Mouse (Mus musculus): ENCODE measurements around the gene Myo16.
A peak's percentile ranks its signal among the peaks of the same experiment; 100 is the strongest.

Myo16 gene

DNA sequence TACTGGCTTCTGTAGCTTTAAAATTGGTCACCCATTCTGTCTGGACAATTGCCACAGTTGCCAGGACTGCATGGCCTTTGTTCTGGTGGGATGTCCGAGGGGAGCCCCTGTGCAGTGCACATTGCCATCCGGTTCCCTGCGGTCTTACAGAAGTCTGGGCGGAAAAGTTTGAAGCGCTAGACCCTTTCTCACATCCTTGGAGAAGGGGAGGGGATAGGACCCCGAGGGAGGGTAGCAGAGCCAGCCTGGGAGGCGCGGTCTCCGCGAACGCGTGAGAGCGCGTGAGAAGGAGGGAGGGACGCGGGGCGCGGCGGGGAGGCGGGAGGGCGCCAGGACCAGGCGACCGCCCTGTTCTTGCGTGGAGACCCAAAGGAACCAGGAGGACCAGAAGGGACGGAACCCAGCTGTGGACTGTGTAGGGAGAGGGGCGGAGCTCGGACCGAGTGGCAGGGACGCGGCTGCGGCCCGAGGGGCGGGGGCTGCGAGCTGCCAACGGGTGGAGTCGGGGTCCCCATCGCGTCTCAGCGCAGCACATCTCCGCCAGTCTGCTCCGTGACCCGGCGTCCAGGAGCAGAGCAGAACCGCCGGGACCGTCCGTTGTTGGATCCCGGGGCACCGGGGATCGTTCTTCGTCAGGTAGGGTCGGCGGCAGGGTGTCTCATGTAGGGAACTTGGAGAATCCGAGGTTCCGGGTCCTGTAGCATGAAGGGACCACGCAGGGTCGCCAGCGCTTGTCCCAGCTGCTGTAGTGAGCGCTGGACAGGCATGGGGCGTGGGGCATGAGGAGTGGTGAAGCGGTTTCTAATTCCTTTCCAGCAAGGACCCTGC, at the start of gene Myo16:
Gene Myo16 (plus strand): TSS at position 301 of the 828 bp plus-strand sequence.
- DNase-seq (ENCODE audit: low read depth, low spot score), result peak; percentile 72

DNA sequence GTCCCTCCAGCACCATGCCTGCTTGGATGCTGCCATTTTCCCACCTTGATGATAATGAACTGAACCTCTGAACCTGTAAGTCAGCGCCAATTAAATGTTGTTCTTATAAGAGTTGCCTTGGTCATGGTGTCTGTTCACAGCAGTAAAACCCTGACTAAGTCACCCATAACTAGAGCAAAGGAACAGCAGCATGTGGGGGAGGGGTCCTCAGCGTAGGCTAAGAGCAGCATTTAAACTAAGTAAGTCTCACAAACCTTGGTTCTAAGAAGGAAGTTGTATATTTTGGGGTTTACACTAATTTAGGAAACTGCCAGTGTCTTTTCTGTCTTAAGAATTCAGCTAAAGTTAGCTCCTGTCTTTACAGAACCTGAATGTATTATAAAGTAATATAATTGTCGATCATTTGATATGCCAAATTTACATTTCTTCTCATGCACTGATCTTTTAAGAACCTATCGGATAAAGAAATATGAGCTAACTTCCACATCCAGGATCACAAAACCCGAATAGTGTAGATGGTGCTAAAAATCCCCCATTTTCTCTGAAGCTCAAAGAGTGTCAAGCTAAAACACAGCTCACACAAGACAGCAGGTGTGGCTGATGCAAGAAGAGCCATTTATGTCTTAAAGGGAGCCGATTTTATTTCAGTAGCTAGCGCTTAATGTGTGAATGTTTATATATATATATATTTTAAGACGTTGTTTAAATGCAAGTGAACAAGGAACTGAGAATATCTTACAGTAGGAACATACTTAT, 45.0 kb upstream of the Myo16 start:
- DNase-seq (ENCODE audit: low read depth, low spot score), result no peak

DNA sequence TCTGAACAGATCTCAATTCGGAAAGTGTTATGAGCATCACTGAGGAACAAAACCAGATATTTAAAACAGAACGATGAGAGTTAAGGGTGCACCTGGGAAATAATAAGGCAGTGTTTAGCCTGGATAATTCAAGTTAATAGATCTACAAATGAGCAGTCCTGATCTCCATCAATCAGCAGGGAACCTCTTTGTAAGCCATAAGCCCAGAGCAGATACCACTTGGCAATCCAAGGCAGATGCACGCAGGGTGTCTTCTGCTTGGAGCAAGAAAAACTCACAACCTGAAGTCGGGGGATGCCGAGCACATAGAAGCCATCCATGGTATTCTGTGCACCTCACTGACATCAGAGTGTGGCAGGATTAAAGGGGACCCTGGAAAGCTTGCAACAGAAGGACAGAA, 31.0 kb upstream of the Myo16 start:
- no peak for DNase-seq (ENCODE audit: low read depth, low spot score)

DNA sequence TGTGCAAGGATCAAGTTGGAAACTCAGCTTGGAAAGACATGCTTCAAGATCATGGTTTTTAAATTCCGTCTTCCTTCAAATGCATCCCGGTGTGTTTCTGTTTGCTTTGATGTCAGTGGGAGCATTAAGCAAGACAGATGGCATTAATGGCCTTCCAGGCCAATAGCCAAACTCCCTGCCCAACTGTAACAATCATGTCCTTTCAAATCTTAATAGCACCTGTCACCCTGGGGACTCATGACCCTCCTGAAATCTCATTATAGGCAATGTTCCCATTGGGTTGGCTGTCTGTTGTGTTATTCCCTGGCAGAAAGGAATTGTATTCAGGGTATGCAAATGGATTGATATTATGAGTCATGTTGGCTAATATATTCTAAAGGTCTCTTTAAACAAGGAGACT, 30.3 kb upstream of the Myo16 start:
- peak; percentile 25 for DNase-seq (ENCODE audit: low read depth, low spot score)

DNA sequence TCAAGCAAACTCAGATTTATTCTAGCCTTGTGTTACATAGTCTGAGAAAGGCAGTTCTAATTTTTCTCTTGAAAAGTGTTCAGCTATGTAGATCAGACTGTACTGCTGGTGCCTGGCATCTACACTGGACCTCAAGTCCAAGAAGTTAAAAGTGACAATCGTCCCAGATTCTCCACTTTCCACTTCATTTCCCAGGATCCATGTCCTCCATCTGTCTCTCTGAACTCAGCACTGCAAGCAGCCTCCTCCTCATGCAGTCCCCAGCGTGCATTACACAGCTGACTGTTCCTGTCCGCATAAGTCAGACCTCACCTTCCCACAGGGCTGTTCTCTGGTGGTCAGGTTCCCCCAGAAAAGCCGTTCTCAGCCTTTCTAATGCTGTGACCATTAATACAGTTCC, 28.0 kb upstream of the Myo16 start:
- no peak for DNase-seq (ENCODE audit: low read depth, low spot score)

DNA sequence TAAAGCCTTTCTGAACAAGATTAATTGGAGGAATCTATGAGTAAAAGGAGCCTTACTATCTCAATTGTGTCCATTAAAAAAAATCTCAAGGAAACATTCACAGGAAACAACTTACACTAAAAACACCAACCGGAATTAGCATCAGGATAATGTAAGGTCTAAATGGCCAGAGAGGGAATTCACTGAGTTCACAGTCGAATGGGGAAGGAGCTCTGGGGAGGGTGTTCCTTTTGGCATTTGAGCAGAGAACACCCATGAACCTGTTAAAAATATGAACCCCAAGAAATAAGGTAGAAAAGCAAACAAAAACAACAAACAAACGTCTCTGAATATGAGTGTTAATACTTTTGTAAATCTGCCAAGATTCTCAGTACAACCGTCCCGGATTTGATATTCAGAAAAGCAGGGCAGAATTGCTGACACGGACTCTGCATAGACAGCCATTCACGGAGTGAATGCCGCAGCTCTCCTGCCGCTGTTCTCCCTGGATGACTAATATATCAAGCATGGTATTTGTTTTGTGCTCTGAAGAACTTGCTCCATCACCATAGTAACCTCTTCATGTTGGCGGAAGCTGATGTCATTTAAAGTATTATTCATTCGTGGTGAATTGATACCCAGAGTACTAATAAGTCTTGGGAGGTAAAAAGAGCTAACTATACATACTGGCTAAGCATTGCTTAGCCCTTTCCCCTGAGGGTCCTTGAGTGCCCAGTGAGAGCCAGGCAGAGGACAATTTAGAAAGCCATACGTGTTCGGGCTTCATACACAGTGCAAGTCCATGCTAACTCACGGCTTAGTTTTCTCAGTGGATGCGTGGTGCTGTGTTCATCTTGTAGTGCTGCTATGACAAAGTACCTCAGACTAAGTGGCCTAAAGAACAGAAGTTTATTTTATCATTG, 22.9 kb upstream of the Myo16 start:
- DNase-seq (ENCODE audit: low read depth, low spot score), result peak; percentile 29

DNA sequence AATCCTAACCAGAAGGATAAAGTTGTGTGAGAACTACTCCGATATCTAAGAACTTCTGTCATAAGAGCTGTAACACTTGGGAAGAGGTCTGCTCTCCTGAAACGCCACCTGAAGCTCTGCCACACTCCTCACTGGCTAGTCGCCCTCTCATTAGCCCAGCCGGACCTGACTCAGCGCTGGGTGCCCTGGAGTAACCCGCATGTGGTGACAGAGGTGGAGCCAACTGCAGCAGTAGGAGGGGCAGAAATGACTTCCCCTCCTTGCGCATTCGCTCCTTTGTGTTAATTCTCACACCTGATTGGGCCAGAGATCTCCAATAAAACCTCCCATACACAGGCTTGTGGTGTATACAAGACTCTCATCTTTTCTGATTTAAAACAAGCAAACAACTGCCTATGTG, 14.2 kb upstream of the Myo16 start:
- DNase-seq (ENCODE audit: low read depth, low spot score), result peak; percentile 18

DNA sequence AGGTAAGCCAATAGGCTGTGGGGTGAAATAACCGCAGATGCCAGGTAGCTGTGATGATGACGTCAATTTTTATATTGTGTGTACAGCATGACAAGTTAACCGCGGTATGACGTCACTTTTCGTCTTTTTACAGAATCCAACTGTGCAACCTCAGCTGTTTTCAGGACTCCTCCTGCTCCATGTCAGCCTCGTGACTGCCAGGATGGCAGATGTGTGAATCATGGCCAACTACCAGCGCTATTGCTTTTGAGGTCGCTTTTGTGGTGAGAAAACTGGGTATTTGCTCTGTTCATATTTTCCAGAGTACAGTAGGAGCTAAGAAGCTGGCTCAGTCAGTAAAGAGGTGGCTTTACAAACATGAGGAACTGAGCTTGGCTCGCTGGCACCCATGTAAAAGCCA, 9.8 kb upstream of the Myo16 start:
- no peak for DNase-seq (ENCODE audit: low read depth, low spot score)

DNA sequence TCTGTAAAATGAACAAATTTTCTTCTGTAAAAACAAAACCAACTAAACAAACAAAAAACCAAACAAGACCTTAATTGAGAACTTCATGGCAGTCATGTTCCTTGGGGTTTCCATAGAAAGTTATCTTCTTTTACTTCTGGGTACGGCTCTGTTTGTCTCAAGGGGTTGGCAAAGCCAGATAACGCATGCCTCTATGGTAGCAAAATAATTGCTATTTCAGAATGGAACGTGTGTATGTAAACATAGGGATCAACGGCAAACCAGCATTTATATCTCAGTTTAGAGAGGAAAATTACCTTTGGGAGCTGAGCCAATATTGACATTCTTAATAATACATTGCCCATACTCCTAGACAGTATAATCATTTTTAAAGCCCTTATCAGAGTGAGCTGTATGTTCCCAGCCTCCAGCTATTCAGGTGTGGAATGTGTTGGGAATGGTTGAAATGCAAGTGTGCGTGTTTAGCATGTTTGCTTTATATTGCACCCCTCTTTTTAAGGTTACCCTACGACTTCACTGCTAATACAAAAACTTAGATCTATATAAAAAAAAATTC, 1.9 kb upstream of the Myo16 start:
- no peak for DNase-seq (ENCODE audit: low read depth, low spot score)

DNA sequence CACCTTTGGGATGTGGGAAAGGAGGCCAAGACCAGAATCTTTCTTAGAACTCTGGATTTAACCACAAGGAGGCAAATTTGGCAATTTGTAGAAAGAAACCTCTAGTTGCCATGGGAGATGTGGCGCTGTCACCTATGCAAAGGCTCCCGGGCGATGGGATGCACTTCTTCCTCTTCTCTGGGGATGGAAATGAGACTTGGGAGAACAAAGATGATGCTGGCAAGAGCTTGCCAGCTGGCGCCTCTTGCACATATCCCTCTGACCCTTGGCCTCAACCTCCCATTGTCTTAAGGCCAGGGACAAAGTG, 681 bp downstream of the Myo16 start:
- peak; percentile 20 for DNase-seq (ENCODE audit: low read depth, low spot score)

DNA sequence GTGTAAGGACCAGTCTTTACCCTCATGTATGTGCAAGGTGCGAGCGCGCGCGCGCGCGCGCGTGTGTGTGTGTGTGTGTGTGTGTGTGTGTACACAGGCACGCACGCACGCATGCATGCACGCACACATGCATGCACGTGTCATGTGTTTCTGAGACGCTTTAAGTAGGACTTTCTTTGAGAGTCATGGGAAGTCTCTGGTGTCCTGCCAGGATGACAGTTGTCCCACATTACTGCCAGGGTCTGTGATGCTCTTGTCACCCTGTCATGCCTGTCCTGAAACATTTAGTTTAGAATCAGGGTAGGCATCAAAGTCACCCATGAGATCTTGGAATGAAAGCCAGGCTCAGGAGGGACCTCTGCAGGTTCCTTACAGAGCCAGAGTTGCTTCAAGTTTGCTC, 1.4 kb downstream of the Myo16 start:
- no peak for DNase-seq (ENCODE audit: low read depth, low spot score)

DNA sequence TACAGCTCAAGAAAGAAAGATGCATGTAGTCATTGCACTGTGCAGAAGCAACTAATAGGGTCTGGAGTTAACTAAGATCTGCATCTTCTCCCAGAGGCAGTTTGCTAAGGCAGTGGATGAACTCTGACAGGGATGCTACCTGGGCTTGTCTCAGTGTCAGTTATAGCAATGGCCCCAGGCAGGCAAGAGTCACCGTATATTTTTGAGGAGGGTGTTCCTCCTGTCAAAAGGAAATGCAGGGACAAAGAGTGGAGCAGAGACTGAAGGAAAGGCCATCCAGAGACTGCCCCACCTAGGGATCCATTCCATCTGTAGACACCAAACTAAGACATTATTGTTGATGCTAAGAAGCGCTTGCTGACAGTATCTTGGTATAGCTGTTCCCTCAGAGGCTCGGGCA, 7.4 kb downstream of the Myo16 start:
- no peak for DNase-seq (ENCODE audit: low read depth, low spot score)

DNA sequence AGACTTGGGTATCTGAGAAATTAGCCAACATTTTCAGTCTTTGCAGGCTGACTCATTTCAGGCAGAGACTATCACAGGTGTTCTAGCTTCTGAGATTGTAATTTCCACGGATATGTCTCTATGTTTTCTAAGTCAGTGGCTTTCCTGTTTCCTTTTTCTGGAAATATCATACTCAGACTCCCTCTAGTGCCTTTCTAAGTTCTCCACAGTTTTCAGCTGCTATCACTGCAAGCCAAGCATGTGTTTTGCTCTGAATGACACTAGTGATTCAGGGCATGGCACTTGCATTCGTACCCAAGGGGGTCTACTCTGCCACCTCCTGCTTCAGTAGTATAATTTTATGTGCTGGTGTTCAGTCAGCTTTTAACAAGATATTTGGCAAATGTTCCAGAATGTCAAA, 11.2 kb downstream of the Myo16 start:
- no peak for DNase-seq (ENCODE audit: low read depth, low spot score)

DNA sequence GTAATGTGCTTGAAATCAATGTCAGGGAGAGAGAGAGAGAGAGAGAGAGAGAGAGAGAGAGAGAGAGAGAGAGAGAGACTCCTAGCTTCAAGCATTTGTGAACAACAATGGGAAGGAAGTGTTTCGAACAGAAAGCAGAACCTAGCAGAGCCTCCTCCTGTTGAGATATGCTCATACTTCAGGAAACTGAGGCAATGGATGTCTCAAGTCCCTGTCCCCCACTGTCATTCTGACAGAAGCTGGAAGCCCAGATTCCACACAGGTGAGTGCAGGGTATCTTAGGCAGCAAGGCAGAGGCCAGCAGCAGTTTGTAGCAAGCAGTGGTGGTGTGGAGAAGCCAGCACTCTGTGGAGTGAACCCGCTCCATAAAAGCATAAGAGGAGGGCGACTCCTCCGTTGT, 14.6 kb downstream of the Myo16 start:
- no peak for DNase-seq (ENCODE audit: low read depth, low spot score)

DNA sequence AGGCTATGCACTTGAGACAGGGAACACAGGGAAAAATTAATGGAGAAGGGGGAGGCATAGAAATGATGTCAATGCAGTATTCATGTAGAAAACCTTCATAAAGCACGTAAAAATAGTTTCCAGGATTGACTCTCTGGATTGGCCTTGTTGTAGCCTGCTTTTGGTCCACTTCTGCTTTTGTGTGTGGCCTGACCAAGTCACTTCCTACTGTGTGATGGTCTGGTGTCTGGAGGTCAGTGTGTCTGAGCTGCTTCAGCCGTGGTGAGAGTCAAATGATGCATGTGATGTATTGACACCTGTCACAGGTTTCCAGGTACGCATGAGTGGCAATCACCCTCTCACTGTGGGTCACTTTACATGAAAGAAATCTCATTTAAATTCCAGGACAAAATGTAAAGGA, 16.2 kb downstream of the Myo16 start:
- DNase-seq (ENCODE audit: low read depth, low spot score), result no peak

DNA sequence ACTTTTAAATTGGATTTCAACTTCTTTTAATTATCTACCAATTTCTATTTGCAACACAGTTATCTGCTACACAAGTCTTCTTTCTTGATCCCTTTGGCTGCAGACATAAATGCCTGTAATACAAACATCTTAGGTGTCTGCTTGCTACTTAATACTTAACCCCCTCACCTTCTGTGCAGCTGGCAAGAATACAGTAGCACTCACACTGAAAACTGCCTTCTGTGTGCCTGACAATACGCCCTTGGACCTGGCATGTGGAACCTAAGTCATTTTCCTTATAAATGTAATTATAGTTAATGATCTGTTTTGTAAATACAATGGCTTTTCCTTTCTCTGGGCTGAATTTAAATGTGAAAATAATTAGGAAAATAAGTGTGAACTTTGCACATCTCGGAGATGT, 17.6 kb downstream of the Myo16 start:
- DNase-seq (ENCODE audit: low read depth, low spot score), result no peak

DNA sequence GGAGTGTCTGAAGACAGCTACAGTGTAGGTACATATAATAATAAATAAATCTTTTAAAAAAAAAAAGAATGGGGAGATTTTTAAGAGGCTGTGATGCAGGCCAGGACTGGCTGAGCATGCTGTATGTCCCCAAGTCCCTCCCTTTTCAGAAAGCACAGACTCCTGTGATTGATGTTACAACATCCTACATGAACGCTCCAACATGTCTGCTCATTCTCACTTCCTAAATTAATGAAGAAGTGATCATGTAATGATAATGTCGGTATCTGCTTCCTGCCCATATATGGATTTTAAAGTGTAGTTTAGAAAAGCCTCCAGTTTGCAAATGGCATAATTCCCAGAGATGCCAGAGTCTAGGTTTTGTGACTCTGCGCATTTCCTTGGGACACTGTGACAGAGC, 18.6 kb downstream of the Myo16 start:
- no peak for DNase-seq (ENCODE audit: low read depth, low spot score)

DNA sequence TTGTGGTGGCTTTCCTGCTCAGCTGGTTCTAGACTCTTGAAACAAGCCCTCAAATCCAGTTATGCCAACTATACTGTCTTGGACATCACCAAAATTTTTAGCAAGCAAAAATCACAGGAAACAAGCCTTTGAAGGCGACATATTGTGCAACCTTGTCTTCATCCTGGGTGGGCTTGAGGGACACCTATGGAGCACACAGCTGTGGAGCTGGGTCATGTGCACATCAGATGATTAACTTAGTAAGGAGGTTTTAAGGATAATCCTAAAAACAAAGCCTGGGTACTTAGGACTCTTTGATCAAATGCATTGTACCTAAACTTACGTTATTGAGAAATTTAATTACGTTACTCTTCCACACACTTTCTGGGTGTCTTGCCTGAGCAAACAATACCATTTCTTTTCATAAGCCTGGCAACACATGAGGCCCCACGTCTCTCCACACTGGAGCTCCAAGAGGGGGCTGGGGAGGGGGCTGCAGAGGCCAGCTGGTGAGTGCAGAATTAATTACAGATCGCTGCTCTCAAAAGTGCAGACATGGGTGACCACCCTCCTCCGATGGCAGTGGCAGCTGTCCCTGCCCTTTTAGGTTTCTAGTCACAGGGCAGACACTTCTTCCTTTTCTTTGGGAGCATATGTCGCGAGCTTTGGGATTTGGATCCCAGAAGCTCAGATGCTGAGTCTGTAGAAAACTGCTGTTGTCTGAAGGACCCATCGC, 19.5 kb downstream of the Myo16 start:
- DNase-seq (ENCODE audit: low read depth, low spot score), result peak; percentile 20

DNA sequence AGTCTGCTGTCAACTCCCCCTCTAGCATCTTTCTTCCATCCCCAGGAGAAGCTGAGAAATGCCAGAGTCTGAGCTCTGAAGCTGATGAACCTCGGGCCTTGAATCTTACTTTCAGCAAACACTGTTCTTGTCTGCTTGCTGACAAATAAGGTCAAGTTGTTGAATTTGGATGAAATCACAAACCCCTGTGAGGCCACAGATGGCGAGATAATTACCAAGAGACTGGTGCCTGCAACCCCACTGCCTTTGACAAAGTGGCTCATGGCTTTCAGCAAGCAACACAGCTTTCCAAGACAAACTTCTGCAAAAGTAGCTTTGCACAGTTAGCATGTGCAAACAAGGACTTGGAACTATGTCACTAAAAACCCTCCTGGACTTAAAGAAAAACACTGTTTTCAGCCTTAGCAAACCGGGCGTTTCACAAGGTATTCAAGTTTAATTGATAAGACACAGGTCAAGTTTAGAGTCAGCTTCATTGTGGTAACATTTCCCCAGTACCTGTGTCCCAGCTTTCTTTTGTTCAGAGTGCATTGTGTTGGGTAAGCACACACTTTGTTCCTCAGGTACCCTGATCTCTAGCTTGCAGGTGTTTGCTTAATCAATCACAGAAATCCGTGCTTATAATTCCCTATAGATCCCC, 20.6 kb downstream of the Myo16 start:
- no peak for DNase-seq (ENCODE audit: low read depth, low spot score)

DNA sequence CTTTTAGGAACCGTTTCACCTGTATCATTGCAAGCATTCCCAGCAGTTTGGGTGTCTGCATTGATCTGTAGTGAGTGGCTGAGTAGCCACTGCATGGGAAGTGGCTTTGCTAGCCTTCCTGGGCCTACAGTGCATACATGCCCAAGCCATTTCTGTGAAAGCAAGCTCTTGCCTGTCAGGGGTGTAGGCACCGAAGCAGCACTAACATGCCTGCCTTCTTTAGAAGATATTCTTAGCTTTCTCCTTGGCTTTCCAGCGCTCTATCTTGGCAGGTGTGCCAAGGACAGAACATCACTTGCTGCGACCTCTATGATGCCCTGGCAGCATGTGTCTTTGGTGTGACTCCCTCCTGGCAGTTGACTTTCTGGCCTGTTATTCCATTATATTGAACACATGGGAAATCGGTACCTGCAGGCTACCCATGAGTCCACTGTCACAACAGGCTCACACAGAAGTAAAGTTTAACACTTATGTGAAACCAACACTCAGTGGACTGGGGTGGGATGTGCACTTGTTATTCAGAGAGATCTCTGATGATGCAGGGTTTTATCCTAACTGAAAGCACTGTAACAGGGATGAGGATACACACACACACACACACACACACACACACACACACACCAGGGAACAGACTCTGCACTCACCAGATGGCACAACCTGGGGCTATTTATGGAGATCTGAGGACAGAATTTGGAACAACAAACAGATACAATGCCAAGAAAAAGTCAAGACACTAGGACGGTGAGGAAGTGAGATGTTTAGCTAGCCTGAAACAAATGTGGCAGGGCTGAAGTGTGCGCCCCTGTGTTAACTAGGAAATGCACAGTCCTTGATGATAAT, 21.4 kb downstream of the Myo16 start:
- no peak for DNase-seq (ENCODE audit: low read depth, low spot score)
